Mouse (Mus musculus) CD4-positive, CD25-positive, alpha-beta regulatory T cell, adult 2 months (primary cell): ENCODE data around the gene Lgr6.

ENCODE experiments used
- DNase-seq: peaks from one replicate; pipeline ENCODE4 v3.0.0-alpha.2; 2012; ENCODE audit warnings: low read depth, low spot score

Lgr6 gene

DNA sequence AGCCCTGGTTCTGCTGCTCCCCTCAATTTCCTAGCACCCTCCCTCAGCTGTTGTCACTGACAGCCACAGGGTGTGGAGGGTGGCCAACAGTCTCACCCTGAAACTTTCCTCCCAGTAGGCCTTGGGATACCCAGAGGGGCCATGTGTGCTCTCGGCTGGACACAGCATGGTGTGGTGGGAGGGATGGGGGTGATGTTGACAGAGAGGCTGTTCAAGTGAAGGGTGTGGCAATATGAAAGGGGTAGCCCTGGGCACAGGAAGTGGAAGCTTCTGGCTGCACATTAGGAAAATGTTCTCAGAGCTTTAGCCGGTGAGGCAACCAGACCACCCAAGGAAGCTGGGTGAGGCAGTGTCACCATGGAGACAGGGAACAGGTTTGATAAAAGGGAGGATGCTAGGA lies 26.1 kb downstream of the Lgr6 start:
- no peak for DNase-seq

- no peak for DNase-seq
Measured at GRCm38 (mm10) chr1:135076470-135076869, 28.6 kb downstream of the Lgr6 start.

DNA sequence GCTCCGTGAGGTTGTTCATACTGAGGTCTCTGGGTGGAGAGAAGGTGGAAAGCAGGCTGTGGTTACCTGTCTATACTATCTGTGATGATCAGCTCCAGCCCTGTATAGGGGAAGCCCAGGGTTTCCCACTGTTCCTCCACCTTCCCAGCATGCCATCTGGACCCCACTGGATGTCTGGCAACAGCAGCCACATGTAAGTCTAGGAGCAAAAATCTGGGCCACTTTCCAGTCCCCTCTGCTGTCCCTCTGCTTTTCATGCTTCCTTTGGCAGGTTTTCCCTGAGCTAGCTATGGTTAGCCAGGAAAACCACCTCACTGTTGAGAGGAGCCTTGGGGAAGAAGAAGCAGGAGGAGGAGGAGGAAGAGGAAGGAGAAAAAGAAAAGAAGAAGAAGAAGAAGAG lies 29.8 kb downstream of the Lgr6 start:
- no peak for DNase-seq

GRCm38 (mm10) chr1:135072643-135073042 lies 32.4 kb downstream of the Lgr6 start:
- DNase-seq = no peak

DNA sequence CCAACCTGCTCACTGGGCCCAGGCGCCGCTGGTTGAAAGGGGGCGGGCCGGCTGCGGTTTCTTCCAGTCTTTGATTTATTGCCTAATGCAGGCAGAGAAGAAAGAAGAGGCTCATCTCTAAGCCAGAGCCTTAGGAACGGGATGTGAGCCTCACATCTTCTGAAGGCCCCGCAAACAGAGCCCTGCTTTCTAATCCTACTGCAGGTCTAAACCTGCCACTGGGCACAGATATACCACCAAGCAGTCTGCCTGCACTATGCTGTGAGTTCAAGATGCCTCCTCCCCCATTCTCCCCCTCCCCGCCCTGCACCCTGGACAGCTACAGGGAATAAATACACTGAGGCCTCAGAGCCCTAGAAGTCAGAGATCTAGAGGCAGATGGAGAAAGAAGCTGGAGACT lies 35.2 kb downstream of the Lgr6 start:
- no peak for DNase-seq

DNA sequence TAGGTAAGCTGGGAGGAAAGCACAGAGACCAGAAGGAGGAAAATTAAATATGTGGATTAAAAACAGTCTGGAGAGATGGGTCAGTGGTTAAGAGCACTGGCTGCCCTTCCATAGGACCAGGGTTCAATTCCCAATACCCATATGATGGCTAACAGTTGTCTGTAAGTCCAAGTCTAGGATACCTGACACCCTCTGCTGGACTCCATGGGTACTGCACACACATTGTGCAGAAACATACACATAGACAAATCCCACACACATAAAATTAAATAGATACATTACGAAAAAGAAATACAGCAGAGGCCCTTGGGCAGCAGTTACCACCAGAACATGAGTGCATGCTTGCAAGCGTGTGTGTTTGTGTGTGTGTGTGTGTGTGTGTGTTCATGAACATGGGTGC lies 40.6 kb downstream of the Lgr6 start:
- peak; percentile 6 for DNase-seq

- DNase-seq = peak; percentile 5
Measured at GRCm38 (mm10) chr1:135062936-135063335, 42.1 kb downstream of the Lgr6 start.

- DNase-seq = no peak
Measured at GRCm38 (mm10) chr1:135061300-135061699, 43.8 kb downstream of the Lgr6 start.

GRCm38 (mm10) chr1:135060174-135060573 lies 44.9 kb downstream of the Lgr6 start:
- no peak for DNase-seq

- no peak for DNase-seq
Measured at GRCm38 (mm10) chr1:135056901-135057300, 48.2 kb downstream of the Lgr6 start.

DNA sequence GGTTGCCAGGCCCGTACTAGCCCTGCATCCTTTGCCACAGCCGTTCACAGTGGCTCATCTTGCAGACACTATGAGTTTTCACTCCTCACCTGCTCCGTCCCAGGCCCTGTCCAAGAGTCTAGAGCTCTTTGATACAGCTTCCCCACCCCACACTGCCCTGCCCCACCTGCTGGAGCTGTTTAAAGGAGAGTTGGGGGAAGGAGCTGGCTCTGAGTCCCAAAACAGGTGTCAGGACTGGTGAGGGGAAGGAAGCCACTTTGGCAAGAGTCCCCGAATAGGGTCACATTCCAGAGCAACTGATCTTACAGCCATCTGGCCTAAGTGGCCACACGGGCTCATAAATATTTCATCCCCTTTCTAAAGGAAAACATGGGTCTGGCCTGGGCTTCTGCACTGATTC lies 51.0 kb downstream of the Lgr6 start:
- DNase-seq = no peak

- no peak for DNase-seq
Measured at GRCm38 (mm10) chr1:135044439-135044838, 60.6 kb downstream of the Lgr6 start.

DNA sequence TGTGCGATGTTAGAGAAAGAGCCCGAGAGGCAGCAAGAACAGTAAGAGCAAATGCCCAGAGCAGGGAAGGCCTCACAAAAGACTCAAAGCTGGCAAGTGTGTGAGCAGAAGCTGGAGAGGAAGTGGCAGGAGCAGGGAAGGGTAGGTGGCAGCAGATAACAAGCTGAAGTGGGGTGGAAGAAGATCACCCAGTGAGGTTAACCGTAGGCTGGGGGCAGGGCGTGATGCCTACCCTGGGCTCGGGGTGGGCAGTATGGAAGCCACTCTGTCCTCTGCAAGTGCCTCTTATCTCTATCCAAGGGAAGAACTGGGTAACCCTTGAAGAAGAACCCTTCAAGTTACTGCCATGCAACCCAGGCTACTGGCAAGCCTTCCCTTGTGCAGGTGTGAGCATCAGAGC lies 68.8 kb downstream of the Lgr6 start:
- DNase-seq = no peak

DNA sequence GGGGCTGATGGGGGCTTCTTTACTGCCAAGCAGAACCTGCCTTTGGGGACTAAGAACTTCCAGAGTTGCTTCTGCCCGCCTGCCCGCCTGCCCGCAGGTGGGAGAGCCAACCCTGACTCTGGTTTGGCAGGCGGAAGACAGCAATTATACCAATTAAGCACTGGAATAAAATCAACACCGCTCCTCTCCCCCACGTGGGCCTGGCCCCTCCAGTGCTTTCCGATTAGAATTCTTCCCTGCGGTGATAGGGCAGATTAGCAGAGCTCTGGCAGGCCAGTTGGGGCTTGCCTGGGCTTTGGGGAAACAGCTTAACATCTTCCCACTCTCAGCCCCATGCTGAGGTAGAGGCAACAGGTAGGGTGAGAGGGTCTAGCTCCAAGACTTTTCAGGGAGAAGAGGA lies 72.4 kb downstream of the Lgr6 start:
- DNase-seq = no peak

DNA sequence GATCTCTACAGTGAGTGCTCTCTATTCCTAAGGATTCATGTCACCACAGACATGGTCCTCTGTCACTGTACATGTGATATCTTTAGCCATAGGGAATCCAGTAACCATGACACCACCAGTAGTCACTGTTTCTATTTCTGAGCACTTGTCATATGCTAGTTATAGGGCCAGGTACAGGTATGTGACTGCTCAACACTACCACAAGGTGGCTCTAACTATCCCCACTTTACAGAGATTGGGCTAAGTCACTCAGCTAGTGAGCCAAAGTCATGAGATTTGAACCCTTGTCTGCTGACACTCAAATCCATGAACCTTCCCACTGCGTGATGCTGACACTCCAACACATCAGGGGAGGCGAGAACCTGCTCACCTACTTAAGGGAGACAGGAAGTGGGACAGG lies 75.0 kb downstream of the Lgr6 start:
- DNase-seq = peak; percentile 20

DNA sequence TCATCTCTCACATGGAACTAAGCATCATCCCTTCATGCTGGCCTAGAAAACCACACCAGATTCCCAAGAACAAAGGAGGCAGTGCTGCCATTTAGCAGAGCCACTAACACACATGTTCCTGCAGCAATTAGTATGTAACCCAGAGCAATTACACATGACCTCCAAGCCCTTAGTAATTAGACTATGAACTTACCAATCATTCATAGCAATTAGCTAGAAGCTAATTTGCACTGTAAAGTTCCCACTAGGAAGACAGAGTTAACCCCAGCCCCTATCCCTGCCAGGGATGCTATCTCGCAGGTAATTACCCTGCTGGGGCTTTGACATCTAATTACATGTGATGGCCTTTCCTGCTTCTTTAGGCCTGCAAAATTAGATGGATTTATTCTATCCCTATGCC lies 78.8 kb downstream of the Lgr6 start:
- no peak for DNase-seq

DNA sequence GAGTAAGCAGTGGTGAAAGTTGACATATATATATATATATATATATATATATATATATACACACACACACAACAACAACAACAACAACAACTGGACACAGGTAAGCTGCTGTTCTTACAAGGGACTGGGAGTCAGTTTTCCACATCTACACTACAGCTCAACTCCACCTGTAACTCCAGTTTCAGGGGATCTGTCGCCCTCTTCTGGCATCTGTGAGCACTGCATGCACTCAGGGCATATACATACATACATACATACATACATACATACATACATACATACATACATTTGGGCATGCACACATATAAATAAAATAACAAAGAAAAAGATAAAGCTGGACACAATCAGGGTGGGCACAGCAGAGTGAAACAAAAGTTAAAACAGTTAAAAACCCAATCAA lies 81.5 kb downstream of the Lgr6 start:
- peak; percentile 30 for DNase-seq

- DNase-seq = no peak
Measured at GRCm38 (mm10) chr1:135021936-135022335, 83.1 kb downstream of the Lgr6 start.

- no peak for DNase-seq
Measured at GRCm38 (mm10) chr1:135020970-135021369, 84.1 kb downstream of the Lgr6 start.

GRCm38 (mm10) chr1:135020281-135020940 lies 84.7 kb downstream of the Lgr6 start:
- no peak for DNase-seq

DNA sequence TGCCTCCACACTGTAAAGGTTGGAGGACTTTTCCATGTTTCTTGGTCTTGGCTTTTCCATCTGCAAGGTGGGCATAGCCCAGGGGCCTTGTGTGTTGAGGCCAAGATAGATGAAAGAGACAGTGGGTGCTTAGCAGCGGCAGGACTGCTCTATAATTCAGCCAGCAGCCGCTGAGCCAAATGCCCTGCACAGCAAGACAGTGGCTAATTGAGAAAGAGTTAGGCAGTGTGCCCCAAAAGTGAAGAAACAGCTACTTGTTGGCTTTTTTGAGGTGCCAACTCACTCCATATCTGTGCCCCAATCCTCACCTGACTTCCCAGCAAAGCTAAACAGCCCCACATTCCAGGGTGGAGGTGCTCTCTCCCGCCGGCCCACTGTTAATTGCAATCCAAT lies 85.3 kb downstream of the Lgr6 start:
- DNase-seq = no peak

- DNase-seq = peak; percentile 4
Measured at GRCm38 (mm10) chr1:135019087-135019774, 85.8 kb downstream of the Lgr6 start.

DNA sequence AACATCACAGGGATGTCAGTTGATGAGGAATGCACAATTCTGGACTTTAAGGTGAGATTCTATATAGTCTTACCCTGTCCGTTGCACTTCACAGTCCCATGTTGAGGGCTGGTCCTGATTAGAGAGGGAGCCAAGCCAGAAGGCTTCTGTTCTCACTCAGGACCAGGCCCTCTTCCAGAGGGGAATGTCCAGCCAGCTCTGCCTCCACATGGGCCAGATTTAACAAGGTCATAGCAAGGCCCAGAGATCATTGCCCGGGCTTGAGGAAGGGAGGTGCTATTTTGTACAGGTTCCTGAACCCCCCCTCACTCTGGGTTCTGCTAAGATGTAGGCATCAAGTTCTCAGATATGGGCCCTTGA lies 87.4 kb downstream of the Lgr6 start:
- DNase-seq = no peak
